Mouse (Mus musculus): ENCODE data around the gene Ugt2b1. TPM values are rescaled to one million over a fixed set of nuclear protein-coding genes. Genes with fewer than 3 reads are reported as not detected.
"Not testable (repeated sequence)": the region's sequence is repeated elsewhere in the genome, so short reads cannot be mapped to it uniquely, and the experiment has no call there.

The Ugt2b1 gene
- not detected in 2 replicates for polyA plus RNA-seq (2012; ENCODE audit: insufficient read depth, insufficient read length, missing spikeins)

GRCm38 (mm10) chr5:86926426-86926825 is at the start of gene Ugt2b1:
TSS of gene Ugt2b1 (minus strand) at chr5:86926530.
- Histone ChIP-seq H3K27ac (ENCODE audit: insufficient read depth, low read depth, low read length) (no peak within 1 kb of the TSS), H3K4me3 (ENCODE audit: insufficient read depth, low read length) (no peak within 1 kb of the TSS), H3K4me1 (ENCODE audit: control insufficient read depth, insufficient read depth, low read length) (no peaks in the 10 kb centered on the region)
- TF ChIP-seq CTCF (IDR thresholded peaks at IDR 0.05; ENCODE audit: low read depth, low read length), result no peak
- TF ChIP-seq POLR2A (IDR thresholded peaks at IDR 0.05; ENCODE audit: borderline replicate concordance, low read depth, low read length), result no peak

GRCm38 (mm10) chr5:86967271-86967670 is 40.9 kb upstream of the Ugt2b1 start:
- not testable (repeated sequence) for H3K27ac ChIP-seq (ENCODE audit: insufficient read depth, low read depth, low read length); H3K4me3 ChIP-seq (ENCODE audit: insufficient read depth, low read length); H3K4me1 ChIP-seq (ENCODE audit: control insufficient read depth, insufficient read depth, low read length)

GRCm38 (mm10) chr5:86962849-86963248 is 36.5 kb upstream of the Ugt2b1 start:
- not testable (repeated sequence) for H3K4me1 ChIP-seq (ENCODE audit: control insufficient read depth, insufficient read depth, low read length); H3K4me3 ChIP-seq (ENCODE audit: insufficient read depth, low read length); H3K27ac ChIP-seq (ENCODE audit: insufficient read depth, low read depth, low read length)

GRCm38 (mm10) chr5:86961587-86962358 is 35.4 kb upstream of the Ugt2b1 start:
- Histone ChIP-seq H3K4me1 (ENCODE audit: control insufficient read depth, insufficient read depth, low read length) (no peaks in the 10 kb centered on the region), H3K27ac (ENCODE audit: insufficient read depth, low read depth, low read length) (no peak overlapping the region), H3K4me3 (ENCODE audit: insufficient read depth, low read length) (no peak overlapping the region)
- TF ChIP-seq POLR2A (IDR thresholded peaks at IDR 0.05; ENCODE audit: borderline replicate concordance, low read depth, low read length) (no peak), CTCF (IDR thresholded peaks at IDR 0.05; ENCODE audit: low read depth, low read length) (no peak)

- TF ChIP-seq CTCF (IDR thresholded peaks at IDR 0.05; ENCODE audit: low read depth, low read length), result no peak
- TF ChIP-seq POLR2A (IDR thresholded peaks at IDR 0.05; ENCODE audit: borderline replicate concordance, low read depth, low read length), result no peak
- Histone ChIP-seq H3K4me3 (ENCODE audit: insufficient read depth, low read length) (no peak overlapping the region), H3K27ac (ENCODE audit: insufficient read depth, low read depth, low read length) (no peak overlapping the region), H3K4me1 (ENCODE audit: control insufficient read depth, insufficient read depth, low read length) (no peaks in the 10 kb centered on the region)
These were observed 34.2 kb upstream of the Ugt2b1 start for GRCm38 (mm10) chr5:86960504-86960903.

- no peak overlapping the region for H3K27ac ChIP-seq (ENCODE audit: insufficient read depth, low read depth, low read length)
These were observed 15.8 kb upstream of the Ugt2b1 start for GRCm38 (mm10) chr5:86942111-86942510.

GRCm38 (mm10) chr5:86920661-86921233 is 5.6 kb downstream of the Ugt2b1 start:
- TF ChIP-seq POLR2A (IDR thresholded peaks at IDR 0.05; ENCODE audit: borderline replicate concordance, low read depth, low read length), result no peak
- Histone ChIP-seq H3K27ac (ENCODE audit: insufficient read depth, low read depth, low read length) (no peak overlapping the region), H3K4me3 (ENCODE audit: insufficient read depth, low read length) (no peak overlapping the region), H3K4me1 (ENCODE audit: control insufficient read depth, insufficient read depth, low read length) (no peaks in the 10 kb centered on the region)

More at GRCm38 (mm10) chr5:86942111-86942510, 15.8 kb upstream of the Ugt2b1 start:
- Histone ChIP-seq H3K4me1 (ENCODE audit: control insufficient read depth, insufficient read depth, low read length) (no peaks in the 10 kb centered on the region), H3K4me3 (ENCODE audit: insufficient read depth, low read length) (no peak overlapping the region)
- TF ChIP-seq POLR2A (IDR thresholded peaks at IDR 0.05; ENCODE audit: borderline replicate concordance, low read depth, low read length) (no peak), CTCF (IDR thresholded peaks at IDR 0.05; ENCODE audit: low read depth, low read length) (no peak)

GRCm38 (mm10) chr5:86911357-86912099 is 14.8 kb downstream of the Ugt2b1 start:
- no peak overlapping the region for H3K27ac ChIP-seq (ENCODE audit: insufficient read depth, low read depth, low read length)
- no peak for TF ChIP-seq POLR2A (IDR thresholded peaks at IDR 0.05; ENCODE audit: borderline replicate concordance, low read depth, low read length)
- TF ChIP-seq CTCF (IDR thresholded peaks at IDR 0.05; ENCODE audit: low read depth, low read length), result no peak
- no peaks in the 10 kb centered on the region for H3K4me1 ChIP-seq (ENCODE audit: control insufficient read depth, insufficient read depth, low read length)
- no peak overlapping the region for H3K4me3 ChIP-seq (ENCODE audit: insufficient read depth, low read length)

GRCm38 (mm10) chr5:86910770-86911169 is 15.6 kb downstream of the Ugt2b1 start:
- no peaks in the 10 kb centered on the region for H3K4me1 ChIP-seq (ENCODE audit: control insufficient read depth, insufficient read depth, low read length)
- no peak for TF ChIP-seq POLR2A (IDR thresholded peaks at IDR 0.05; ENCODE audit: borderline replicate concordance, low read depth, low read length)
- TF ChIP-seq CTCF (IDR thresholded peaks at IDR 0.05; ENCODE audit: low read depth, low read length), result no peak
- H3K27ac ChIP-seq (ENCODE audit: insufficient read depth, low read depth, low read length), result no peak overlapping the region
- no peak overlapping the region for H3K4me3 ChIP-seq (ENCODE audit: insufficient read depth, low read length)

GRCm38 (mm10) chr5:86906758-86907157 is 19.6 kb downstream of the Ugt2b1 start, which contains the start of gene Ugt2b34:
TSS of gene Ugt2b34 (minus strand) at chr5:86906937.
- H3K4me3 ChIP-seq (ENCODE audit: insufficient read depth, low read length), result no peak within 1 kb of the TSS
- H3K27ac ChIP-seq (ENCODE audit: insufficient read depth, low read depth, low read length), result no peak within 1 kb of the TSS
- no peaks in the 10 kb centered on the region for H3K4me1 ChIP-seq (ENCODE audit: control insufficient read depth, insufficient read depth, low read length)
- TF ChIP-seq POLR2A (IDR thresholded peaks at IDR 0.05; ENCODE audit: borderline replicate concordance, low read depth, low read length) (no peak), CTCF (IDR thresholded peaks at IDR 0.05; ENCODE audit: low read depth, low read length) (no peak)

Measured in bone marrow macrophage, adult 2 months (primary cell).